Mouse (Mus musculus): Measurements from ENCODE around the gene Memo1. TPM values are rescaled to one million over a fixed set of nuclear protein-coding genes. Genes with fewer than 3 reads are reported as not detected.
"Not testable (repeated sequence)": the region's sequence is repeated elsewhere in the genome, so short reads cannot be mapped to it uniquely, and the experiment has no call there.

Memo1 gene
- total RNA-seq, 2 experiments from 2014 or later, result 43.7 to 55.6 TPM

- H3K4me3 ChIP-seq, result no peak overlapping the region
- no peak overlapping the region for H3K27ac ChIP-seq
- peak; percentile 37; the same call in 1 of the 2 replicates for TF ChIP-seq CTCF (IDR thresholded peaks at IDR 0.05)
- intact Hi-C loops (cut with DNase I), result no loop called here
- DNase-seq, result no peak
These were observed 27.7 kb downstream of the Memo1 start for GRCm38 (mm10) chr17:74267415-74268180.

GRCm38 (mm10) chr17:74265636-74266035 lies 29.7 kb downstream of the Memo1 start:
- H3K27ac ChIP-seq, result peak overlapping the region; percentile 79
- DNase-seq, result no peak
- no peak for TF ChIP-seq CTCF (IDR thresholded peaks at IDR 0.05)
- no peak overlapping the region for H3K4me3 ChIP-seq
- intact Hi-C loops (cut with DNase I), result no loop called here

- peak; percentile 31 for DNase-seq
- peak overlapping the region; percentile 79 for H3K27ac ChIP-seq
- TF ChIP-seq CTCF (IDR thresholded peaks at IDR 0.05), result no peak
- intact Hi-C loops (cut with DNase I), result no loop called here
- H3K4me3 ChIP-seq, result no peak overlapping the region; the same call in 1 of the 2 replicates
These were observed 30.2 kb downstream of the Memo1 start for GRCm38 (mm10) chr17:74265156-74265505.

GRCm38 (mm10) chr17:74264333-74265155 lies 30.8 kb downstream of the Memo1 start:
- Histone ChIP-seq H3K27ac (peak overlapping the region; percentile 79), H3K4me3 (no peak overlapping the region; the same call in 1 of the 2 replicates)
- DNase-seq, result peak; percentile 48
- intact Hi-C loops (cut with DNase I), result no loop called here
- TF ChIP-seq CTCF (IDR thresholded peaks at IDR 0.05), result no peak

GRCm38 (mm10) chr17:74262415-74262814 lies 32.9 kb downstream of the Memo1 start:
- H3K27ac ChIP-seq, result no peak overlapping the region
- H3K4me3 ChIP-seq, result no peak overlapping the region
- no peak for DNase-seq
- no peak for TF ChIP-seq CTCF (IDR thresholded peaks at IDR 0.05)
- intact Hi-C loops (cut with DNase I), result no loop called here

- peak overlapping the region; percentile 57 for H3K27ac ChIP-seq
- H3K4me3 ChIP-seq, result no peak overlapping the region
- DNase-seq, result peak; percentile 48
- intact Hi-C loops (cut with DNase I), result loop anchor here (5.0 kb wide), 1 partner anchor 47 kb away; no protein-coding TSS in a partner anchor
- TF ChIP-seq CTCF (IDR thresholded peaks at IDR 0.05), result no peak
These were observed 50.0 kb downstream of the Memo1 start for GRCm38 (mm10) chr17:74245284-74245683.

GRCm38 (mm10) chr17:74242788-74243187 lies 52.5 kb downstream of the Memo1 start:
- TF ChIP-seq CTCF (IDR thresholded peaks at IDR 0.05), result no peak
- intact Hi-C loops (cut with DNase I), result no loop called here
- DNase-seq, result no peak
- Histone ChIP-seq H3K27ac (no peak overlapping the region), H3K4me3 (no peak overlapping the region)

GRCm38 (mm10) chr17:74240322-74240721 lies 55.0 kb downstream of the Memo1 start:
- DNase-seq, result no peak
- no peak overlapping the region for H3K4me3 ChIP-seq
- no peak overlapping the region for H3K27ac ChIP-seq
- no peak for TF ChIP-seq CTCF (IDR thresholded peaks at IDR 0.05)
- intact Hi-C loops (cut with DNase I), result no loop called here

- intact Hi-C loops (cut with DNase I), result no loop called here
- Histone ChIP-seq H3K27ac (no peak overlapping the region), H3K4me3 (no peak overlapping the region)
- TF ChIP-seq CTCF (IDR thresholded peaks at IDR 0.05), result no peak
- DNase-seq, result no peak
These were observed 67.1 kb downstream of the Memo1 start for GRCm38 (mm10) chr17:74228131-74228759.

GRCm38 (mm10) chr17:74217304-74217703 lies 78.0 kb downstream of the Memo1 start:
- 0 out of 2 replicates have a peak overlapping the region, but pooled peaks have one; percentile 12 for H3K27ac ChIP-seq
- H3K4me3 ChIP-seq, result no peak overlapping the region
- no peak for DNase-seq
- intact Hi-C loops (cut with DNase I), result no loop called here
- TF ChIP-seq CTCF (IDR thresholded peaks at IDR 0.05), result no peak

GRCm38 (mm10) chr17:74212831-74213524 lies 82.3 kb downstream of the Memo1 start:
- DNase-seq; intact Hi-C loops (cut with DNase I); H3K4me3 ChIP-seq; H3K27ac ChIP-seq: not testable (repeated sequence)
